Mouse (Mus musculus): ENCODE data around the gene Krt87.

Krt87 gene

DNA sequence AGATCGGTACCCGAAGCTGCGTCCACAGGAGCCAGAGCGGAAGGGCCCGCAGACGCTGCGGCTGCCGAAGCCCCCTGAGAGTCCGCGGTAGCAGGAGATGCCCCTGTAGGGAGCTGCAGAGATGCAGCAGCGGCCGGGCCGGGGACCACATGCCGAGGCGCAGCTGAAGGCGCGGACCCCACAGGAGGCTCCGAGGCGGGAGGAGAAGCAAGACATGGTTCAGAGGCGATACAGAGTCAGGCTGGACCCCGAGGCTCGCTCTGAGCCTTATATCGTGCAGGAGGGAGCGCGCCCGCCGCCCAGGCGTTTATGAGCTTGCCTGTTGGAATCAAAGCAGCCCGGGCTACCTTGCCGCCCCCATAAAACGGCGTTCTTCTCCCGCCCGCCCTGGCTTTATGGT, at the start of gene Krt87:
Gene Krt87 (minus strand): TSS at position 250 of the 400 bp plus-strand sequence.
- DNase-seq (ENCODE audit: low spot score), result no peak

DNA sequence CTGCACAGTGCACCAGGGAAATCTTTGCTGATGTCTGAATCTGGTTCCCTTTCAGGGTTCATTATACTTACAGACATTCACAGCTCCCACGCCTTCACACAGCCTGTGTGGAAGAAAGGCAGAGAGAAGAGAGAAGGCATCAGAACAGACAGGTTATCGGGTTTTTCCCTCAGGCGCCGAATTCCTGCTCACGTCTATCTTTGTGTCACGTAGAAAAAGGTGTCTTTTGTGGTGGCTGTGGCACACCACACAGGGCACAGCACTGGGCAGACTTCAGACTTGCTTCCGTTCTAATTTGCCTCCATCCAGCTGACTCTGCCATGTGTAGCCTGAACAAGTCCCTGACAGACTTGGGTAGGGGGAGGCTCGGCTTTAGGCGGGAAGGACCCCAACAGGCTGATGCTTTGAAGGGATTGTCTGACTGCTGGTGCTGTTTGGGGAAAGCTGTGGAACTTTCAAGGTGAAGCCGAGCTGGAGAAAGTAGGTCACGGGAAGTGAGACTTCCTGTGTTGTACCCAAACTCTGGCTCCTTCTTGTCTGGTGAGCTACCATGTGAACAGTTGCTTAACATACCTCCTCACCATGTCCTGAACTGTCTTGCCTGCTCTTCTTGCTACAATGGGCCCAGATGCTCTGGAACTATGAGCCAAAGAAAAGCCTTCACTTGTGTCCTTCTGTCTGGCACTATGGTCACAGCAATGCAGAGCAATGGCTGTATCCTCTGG, 47.5 kb upstream of the Krt87 start:
- DNase-seq (ENCODE audit: low spot score), result peak; percentile 12

DNA sequence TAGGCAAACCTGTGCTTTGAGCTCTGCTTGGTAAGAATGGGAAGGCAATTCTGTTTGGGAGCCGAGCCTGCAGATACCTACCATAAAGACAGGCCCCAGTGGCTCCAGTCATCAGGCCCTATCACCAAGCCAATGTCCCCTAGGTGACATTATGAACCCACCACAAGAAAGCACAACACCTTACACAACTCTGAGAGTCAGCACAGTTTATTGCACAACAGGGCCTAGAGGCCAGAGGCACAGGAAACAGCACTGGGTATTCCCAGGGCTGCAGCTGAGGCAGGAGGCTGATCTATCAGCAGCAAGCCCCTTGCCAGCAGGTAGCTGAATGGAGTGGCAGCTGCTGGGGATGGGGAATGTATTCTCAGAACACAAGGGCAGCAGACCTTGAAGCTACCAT, 46.3 kb upstream of the Krt87 start:
- no peak for DNase-seq (ENCODE audit: low spot score)

DNA sequence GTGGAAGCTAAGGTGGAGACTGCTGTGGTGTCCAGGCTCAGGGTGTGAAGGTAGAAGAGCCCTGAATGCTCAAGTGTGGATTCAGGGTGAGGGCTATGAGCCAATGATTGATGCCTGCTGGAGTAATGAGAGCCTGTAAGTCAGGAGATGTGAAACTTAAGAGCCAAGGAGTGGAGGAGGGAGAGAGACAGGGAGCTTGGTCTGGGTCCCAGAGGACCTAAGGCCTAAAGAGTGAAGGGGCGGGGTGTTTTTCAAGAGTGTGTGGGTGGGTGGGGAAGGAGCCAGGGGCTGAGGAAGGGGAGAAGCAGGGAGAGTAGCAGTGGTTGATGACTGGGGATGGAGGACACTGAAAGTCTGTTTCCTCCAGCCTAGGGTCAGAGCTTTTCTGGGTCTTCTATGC, 45.0 kb upstream of the Krt87 start:
- DNase-seq (ENCODE audit: low spot score), result no peak

DNA sequence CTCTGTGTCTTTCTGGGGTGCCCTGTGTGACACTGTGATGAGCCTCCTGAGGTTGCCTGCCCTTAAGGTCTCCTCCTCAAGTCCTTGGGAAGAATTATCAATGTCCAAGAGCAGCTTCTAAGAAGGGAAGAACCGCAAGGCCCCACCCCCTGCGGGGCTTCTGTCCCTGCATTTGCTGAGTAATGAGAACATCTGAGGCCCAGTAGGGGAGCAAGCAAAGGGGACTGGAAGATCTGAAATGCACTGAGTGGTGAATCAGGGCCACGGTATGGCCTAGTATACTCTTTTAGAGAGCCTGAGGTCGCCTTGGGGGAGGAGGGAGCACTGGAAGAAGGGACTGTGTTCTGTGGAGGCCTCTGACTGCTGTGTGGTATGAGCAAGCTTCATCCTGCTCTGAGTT, 43.5 kb upstream of the Krt87 start:
- no peak for DNase-seq (ENCODE audit: low spot score)

DNA sequence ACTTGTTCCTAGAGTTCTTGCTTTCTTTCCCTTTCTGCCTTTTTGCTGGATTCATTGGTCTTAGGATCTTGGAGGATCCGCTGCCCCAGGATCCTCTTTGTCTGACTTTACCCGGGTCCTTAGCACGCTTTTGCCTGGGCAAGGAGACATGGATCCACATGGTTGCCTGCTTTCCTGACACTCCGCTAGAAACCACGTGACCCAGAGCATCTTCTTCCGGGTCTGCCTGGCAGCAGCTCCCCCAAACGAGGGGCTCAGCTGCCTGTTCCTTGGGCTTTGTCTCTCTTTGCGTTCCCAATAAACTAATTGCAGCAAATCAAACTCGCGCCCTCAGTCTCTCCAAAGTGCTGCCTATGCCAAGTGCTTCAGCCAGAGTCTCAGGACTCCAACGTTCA, 41.1 kb upstream of the Krt87 start:
- DNase-seq (ENCODE audit: low spot score), result no peak

DNA sequence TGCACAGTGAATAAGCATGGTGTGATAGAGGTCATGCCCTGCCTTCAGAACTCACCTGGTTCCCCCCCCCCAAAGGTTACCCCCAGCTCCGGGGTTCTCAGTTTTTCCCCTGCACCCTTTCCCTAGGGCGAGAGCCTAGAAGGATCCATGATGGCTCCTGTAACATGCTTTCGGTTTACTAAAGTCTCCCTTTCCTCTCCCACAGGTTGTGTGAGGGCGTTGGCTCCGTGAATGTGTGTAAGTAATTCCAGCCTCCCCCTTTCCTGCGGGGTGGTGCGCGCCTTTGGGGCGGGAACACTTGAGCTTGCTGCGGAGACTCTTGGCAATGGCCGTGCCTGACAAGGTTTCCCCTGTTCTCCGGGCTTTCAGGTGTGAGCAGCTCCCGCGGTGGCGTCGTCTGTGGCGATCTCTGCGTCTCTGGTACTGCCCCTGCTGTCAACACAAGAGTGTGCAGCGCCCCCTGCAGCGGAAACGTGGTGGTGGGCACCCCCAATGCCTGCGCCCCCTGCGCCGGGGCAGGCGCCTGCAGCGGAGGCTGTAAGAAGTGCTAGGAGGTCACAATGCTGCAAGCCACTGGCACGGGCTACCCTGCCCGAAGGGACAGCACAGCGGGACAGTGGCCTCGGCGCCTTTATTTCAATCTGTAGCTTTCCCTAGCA, 40.5 kb upstream of the Krt87 start:
- DNase-seq (ENCODE audit: low spot score), result peak; percentile 56

DNA sequence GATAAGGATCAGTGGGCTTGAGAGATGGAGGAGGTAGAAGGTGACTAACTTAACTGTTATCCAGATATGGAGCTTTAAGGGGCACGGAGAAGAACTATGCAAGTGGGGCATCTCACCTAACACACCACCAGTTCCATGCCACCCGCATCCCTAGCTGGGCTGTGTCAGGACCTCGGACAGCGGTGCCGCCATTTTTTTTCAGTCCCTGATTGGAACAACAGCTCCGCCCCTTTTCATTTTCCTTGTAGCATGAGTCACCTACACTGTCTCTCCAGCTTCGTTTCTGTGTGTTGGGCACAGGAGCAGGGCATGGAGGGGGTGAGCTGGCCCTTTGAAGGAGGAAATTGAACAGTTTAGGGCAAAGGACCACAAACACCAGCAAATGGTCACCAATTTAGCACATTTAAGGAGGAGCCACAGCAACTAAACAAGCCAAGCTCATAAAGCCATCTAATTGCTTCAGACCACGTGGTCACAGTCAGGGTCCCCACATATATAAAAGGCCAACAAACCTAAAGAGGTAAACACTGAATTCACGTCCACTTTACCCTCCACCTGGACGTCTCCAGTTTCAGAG, 34.4 kb upstream of the Krt87 start, which contains the start of gene Krt86:
Gene Krt86 (plus strand): TSS at position 527 of the 577 bp plus-strand sequence.
- no peak for DNase-seq (ENCODE audit: low spot score)

DNA sequence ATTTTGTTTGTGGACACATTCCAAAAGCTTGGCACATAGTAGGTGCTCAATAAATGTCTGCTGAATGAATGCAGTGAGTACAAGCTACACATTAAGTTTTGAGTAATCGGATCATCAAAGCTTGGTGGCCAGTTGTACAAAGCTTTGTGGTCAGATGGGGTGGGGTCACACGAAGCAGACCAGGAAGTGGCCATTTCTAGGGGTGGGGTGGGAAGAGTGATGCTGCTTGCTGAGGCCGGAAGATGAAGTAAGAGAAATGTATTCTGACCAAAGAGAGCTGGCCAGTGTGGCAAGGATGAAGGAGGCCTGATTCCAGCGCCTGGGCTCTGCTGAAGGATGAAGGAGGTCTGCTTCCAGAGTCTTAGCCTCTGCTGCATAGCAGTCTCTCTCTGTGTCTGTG, 30.5 kb upstream of the Krt87 start:
- DNase-seq (ENCODE audit: low spot score), result no peak

DNA sequence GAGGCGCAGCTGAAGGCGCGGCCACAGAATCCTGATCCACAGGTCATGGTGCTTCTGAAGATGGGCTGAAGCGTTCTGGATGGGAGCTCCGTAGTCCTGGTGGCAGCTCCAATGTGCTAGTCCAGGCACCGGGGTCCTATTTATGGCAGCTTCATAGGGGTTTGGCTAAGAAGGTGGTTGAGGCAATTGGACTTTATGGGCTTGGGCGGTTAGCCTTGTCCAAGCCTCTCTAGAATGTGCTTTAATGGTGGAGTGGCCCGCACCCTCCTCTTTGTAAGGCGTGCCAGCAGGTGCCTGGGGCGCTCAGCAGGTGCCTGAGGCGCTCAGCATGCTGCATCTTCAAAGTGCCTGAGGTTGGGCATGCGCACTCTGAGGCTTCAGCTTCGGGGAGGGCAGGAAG, 25.0 kb upstream of the Krt87 start, which contains the start of gene Krt81:
Gene Krt81 (minus strand): TSS at position 101 of the 400 bp plus-strand sequence.
- DNase-seq (ENCODE audit: low spot score), result no peak

DNA sequence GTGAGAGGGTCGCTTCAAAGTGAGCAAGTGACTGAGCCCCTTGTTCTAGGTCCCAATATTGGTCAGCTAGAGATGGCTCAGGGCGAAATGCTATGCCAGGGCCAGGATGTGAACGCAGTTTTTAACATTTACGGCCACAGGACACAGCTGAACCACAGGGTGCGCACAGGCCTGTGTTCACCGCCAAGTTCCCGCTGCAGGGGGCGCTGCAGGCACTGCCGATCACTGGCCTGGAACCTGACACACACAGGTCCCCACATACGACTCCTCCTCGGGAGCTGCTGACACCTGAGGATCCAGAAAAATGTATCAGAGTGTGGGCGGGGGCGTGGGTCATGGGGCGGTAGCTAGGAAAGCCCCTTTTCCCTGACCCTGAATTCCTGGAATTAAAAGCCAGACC, 20.7 kb upstream of the Krt87 start:
- DNase-seq (ENCODE audit: low spot score), result no peak

DNA sequence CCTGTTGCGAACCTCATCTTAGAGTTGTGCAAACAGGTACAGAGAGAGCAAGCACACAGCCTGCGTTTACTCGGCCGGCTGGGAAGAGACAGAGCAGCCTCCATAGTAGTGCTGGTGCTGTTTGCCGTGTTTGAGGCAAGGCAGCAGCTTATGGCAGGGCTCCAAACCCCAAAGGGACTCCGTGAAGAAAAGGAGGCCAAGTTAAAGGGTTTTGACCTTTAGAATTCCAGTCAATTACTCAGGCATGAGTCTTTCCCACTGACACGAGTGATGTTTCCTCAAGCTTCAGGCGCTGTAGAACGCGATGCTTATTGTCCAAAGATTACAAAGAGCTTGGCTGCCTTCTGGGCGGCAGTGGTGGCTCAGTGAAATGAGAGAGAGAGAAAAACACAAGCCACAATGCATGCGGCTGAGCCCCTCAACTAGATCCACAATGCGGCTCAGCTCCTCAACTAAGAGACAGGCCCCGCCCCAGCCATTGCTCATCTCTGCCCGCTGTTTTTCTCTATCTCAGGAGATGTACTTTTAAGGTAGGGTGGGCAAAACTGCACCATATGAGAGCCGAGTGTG, 19.8 kb upstream of the Krt87 start:
- no peak for DNase-seq (ENCODE audit: low spot score)

DNA sequence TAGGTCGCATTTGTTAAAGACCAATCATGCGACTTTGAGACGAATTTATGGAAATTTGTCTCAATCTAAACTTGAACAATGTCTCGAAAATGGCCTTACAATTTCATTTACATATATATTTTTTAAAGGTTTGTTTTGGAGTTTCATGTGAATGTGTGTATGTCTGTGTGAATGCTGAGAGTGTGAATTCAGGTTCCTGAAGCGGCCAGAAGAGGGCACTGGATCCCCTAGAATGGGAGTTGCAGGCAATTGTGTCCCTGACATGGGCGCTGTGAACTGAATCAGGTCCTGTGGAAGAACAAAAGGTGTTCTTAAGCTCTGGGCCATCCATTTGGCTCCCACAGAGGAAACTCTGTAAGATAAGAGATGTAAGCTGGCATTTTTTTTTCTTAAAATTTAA, 17.3 kb upstream of the Krt87 start:
- DNase-seq (ENCODE audit: low spot score), result no peak

DNA sequence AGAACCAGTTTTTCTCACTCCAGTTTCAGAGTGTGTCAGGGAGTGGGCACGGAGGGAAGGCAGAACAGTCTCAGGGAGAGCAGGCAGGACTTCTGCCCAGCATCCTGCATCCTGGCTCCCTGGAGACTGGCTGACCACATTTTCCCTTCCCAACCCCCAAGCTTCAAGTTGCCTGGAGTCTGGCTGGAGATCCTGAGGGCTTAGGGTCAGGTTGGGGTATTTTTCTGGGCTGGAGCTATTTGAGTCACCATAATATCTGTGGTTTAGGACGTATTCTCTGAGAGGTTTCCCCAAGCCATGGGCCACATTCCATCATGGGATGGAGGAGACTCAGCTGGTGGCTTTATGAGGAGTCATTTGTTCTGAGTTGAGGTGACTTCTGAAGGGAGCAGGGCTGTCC, 16.7 kb upstream of the Krt87 start:
- DNase-seq (ENCODE audit: low spot score), result no peak

DNA sequence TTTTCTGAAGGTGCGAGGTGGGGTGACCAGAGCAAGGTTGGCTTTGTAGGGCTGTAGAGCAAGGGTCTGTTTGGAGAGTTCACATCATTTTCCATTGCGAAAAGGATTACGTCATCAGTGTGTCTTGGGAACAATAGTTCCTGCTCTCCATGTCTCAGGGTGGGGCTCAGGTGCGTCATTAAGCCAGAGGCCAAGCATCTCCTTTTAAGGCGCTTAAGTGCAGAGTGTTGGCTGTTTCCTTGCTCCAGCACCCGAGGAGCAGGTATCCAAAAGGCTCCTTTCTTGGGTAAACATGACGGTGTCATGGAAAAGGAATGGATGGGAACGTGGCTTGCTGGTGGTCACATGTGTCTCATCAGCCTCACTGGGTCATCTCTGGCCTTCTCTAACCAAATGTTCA, 16.2 kb upstream of the Krt87 start:
- no peak for DNase-seq (ENCODE audit: low spot score)

DNA sequence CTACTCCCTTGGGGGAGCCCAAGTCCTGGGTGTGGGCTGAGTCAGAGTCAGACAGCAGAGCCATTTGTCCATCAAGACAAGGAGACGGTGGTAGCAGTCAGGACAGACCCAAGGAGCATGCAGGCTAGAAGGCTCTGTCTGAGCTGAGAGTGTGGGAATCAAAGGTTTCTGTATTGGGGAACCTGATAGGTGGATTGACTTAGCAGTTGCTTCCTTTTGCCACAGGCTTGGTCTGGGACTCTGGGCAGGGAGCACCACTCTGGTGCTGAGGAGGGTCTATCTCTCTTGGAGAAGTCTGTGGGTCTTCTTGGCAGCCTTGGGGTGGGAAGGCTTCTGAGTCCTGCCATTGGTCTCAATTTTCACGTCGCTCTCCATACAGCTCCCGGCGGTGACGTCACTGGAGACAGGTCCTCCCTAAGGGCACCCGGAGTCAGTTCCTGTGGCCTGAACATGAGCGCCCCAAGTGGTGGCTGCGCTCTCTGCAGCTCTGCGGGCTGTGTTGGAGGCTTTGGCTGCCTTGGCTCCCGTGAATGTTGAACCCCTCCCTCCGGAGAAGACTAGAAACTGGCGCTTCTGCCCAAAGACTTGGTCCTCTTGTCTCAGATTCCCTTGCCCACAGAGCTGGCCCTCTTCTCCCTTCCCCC, 14.6 kb upstream of the Krt87 start:
- DNase-seq (ENCODE audit: low spot score), result peak; percentile 15

DNA sequence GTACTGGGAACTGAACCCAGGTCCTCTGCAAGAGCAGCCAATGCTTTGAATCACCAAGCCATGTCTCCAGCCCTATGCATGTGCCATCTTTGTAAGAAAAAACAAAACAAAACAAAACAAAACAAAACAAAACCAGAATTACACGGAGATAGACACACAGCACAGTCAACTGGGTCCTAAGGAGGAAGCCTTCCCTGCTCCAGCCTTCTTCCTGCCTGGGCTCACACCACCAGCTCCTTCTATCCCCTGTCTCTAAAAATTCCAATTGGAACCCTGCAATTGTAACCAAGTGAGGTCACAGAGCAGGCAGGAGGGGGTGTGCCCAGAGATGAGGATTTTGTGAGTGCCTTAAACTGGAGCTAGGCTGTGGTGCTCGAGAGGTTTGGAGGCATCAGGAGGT, 8.8 kb upstream of the Krt87 start, which contains the start of gene Krt88:
Gene Krt88 (plus strand): TSS at position 301 of the 400 bp plus-strand sequence.
- DNase-seq (ENCODE audit: low spot score), result no peak

DNA sequence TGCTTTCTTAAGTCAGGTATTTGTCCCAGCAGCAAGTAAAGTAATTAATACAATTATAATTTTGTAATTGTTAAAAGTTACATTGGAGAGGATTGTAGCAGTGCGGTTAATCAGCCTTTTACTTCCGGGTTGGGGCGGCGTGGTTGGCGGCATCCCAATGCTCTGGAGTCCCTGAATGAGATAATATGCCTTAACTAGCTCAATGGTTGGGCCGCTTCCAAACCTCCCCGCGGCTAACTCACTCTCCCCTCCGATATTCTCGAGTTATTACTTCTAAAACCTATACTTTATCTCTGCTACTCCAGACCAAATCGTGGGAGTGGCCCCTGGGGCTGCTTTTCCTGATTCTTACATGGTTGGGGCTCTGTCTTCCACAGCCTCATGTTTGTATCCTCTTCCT, 8.0 kb upstream of the Krt87 start:
- no peak for DNase-seq (ENCODE audit: low spot score)

DNA sequence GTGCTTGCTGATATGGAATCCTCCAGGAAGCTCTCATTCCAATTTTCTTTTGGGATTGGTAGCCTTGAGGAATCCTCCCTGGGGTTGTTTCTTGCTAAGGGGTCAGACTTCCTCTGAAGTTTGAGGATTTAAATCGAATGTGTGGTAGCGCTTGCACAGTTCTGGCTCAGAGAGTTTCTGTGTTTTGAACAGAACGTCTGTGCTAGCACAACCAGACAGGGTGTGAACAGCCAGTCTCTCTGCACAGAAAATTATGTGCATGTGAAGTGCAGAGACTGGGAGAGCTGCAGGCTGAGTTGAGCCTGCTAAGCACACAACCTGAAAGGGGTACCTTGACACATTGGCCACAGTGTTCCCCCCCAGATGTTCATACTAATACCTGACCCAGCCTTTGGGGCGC, 2.2 kb upstream of the Krt87 start:
- no peak for DNase-seq (ENCODE audit: low spot score)

DNA sequence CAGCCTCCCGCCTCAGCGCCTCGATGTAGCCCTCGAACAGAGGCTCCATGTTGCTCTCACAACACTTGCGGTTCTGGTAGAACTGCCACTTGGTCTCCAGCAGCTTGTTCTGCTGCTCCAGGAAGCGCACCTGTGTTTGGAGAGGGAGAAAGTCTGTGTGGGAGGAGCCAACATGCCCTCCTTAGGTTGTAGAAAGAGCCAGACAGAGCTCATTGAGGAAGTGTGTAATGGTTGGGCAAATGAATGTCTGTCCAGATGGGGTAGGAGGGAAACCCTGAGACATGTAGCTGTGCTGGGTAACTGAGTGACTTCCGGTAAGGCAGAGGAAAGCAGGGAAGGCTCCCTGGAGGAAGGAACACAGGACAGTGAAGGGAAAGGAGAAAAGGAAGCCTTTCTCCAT, 2.0 kb downstream of the Krt87 start:
- no peak for DNase-seq (ENCODE audit: low spot score)

DNA sequence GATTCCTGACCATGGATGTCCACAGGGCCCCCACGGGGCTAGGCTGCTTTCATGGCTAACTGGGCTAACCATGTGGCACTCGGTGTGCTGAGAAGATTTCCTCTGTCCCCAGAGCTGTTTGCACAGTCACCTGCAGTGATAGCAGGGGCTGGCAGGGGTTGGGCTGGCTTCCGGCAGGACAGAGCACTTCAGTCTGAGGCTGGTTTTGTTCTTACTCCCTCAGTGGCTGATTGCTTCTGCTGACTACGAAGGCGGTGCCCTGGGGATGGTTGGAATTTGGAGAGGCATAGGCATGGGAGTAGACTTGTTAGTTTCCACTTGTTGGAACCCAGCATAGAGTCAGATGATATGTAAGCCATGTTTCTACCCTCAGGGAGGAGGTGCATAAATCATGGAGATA, 13.7 kb downstream of the Krt87 start:
- no peak for DNase-seq (ENCODE audit: low spot score)

DNA sequence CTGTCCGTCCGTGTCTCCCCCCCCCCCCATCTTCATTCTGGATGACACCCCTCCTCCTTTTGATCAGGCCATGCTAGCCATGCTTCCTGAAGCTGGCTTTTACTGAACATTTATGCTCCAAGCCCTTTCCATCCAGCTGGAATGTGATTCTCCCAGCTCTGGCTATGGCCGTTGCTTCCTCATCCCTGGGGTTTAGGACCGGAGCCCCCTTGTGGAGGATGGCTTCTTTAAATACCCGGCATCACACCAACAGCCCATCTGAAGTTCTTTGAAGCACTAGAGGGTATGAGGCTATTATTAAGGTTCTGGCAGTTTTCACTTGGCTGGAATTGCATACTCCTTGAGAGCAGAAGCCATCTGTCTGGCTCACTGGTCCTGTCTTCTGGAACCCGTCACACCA, 17.7 kb downstream of the Krt87 start:
- no peak for DNase-seq (ENCODE audit: low spot score)

DNA sequence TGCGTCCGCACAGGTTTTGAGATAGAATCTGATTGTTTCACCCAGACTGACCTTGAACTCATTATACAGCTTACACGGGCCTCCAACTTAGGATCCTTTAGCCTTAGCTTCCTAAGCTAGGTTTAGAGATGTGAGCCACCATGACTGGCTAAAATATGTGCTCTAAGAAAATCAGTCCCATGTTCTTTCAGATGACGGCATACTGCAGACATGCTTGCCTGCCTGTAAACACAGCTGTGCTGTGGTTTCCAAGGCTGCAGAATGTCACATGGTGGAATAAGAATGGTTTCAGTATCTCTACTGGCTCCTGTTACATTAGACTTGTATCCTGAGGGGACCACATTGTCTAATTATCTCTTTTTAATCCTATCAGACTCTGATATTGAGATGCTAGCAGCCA, 19.7 kb downstream of the Krt87 start:
- DNase-seq (ENCODE audit: low spot score), result no peak

Measured in T-cell, adult 2 months (primary cell).